Mouse (Mus musculus): ENCODE results near the gene Tmem192. TPM values are rescaled to one million over a fixed set of nuclear protein-coding genes. Genes with fewer than 3 reads are reported as not detected.
A peak's percentile ranks its signal among the peaks of the same experiment; 100 is the strongest.

The Tmem192 gene
- polyA plus RNA-seq, 1 experiment from 2014 or later, result 24.4 TPM

- no peak overlapping the region for H3K4me2 ChIP-seq
- 78% methylated on average over 3 of the region's 3 CpGs for WGBS
- H3K36me3 ChIP-seq, result no peaks in the 10 kb centered on the region
- no peaks in the 10 kb centered on the region for H3K27me3 ChIP-seq
- H3K4me3 ChIP-seq, result no peak overlapping the region
- ATAC-seq (ENCODE audit: low FRiP score), result no peak
- H3K9me3 ChIP-seq, result no peaks in the 10 kb centered on the region
- no peak overlapping the region for H3K27ac ChIP-seq
- no peak overlapping the region for H3K9ac ChIP-seq
- no peaks in the 10 kb centered on the region for H3K4me1 ChIP-seq (replicated peaks)
Observed at GRCm38 (mm10) chr8:64934997-64935396, 12.0 kb upstream of the Tmem192 start.

GRCm38 (mm10) chr8:64941019-64941418, 6.0 kb upstream of the Tmem192 start:
- peak; percentile 11; the same call in 1 of the 2 replicates for ATAC-seq (ENCODE audit: low FRiP score)
- 87% methylated on average over 8 of the region's 8 CpGs for WGBS
- Histone ChIP-seq H3K9ac (no peak overlapping the region), H3K4me3 (no peak overlapping the region), H3K9me3 (no peaks in the 10 kb centered on the region), H3K27ac (no peak overlapping the region), H3K4me1 (replicated peaks) (peaks cover 11% of the 10 kb centered on the region), H3K36me3 (no peaks in the 10 kb centered on the region), H3K27me3 (0 out of 2 replicates have a peak, but pooled peaks cover 8% of the 10 kb centered on the region), H3K4me2 (no peak overlapping the region)

- Histone ChIP-seq H3K4me3 (no peak overlapping the region), H3K9me3 (no peaks in the 10 kb centered on the region), H3K36me3 (no peaks in the 10 kb centered on the region), H3K27me3 (0 out of 2 replicates have a peak, but pooled peaks cover 8% of the 10 kb centered on the region), H3K9ac (no peak overlapping the region), H3K4me1 (replicated peaks) (peaks cover 11% of the 10 kb centered on the region), H3K4me2 (0 out of 2 replicates have a peak overlapping the region, but pooled peaks have one; percentile 13), H3K27ac (no peak overlapping the region)
- peak; percentile 61 for ATAC-seq (ENCODE audit: low FRiP score)
- 16% methylated on average over 9 of the region's 9 CpGs for WGBS
Observed at GRCm38 (mm10) chr8:64941495-64941894, 5.5 kb upstream of the Tmem192 start.

- no peak overlapping the region for H3K9ac ChIP-seq
- 25% methylated on average over 5 of the region's 5 CpGs for WGBS
- no peak overlapping the region for H3K4me3 ChIP-seq
- no peak overlapping the region for H3K27ac ChIP-seq
- no peaks in the 10 kb centered on the region for H3K9me3 ChIP-seq
- no peak for ATAC-seq (ENCODE audit: low FRiP score)
- no peaks in the 10 kb centered on the region for H3K36me3 ChIP-seq
- H3K4me2 ChIP-seq, result peak overlapping the region; percentile 16; the same call in 1 of the 2 replicates
- 0 out of 2 replicates have a peak, but pooled peaks cover 8% of the 10 kb centered on the region for H3K27me3 ChIP-seq
- peaks cover 13% of the 10 kb centered on the region for H3K4me1 ChIP-seq (replicated peaks)
Observed at GRCm38 (mm10) chr8:64942946-64943345, 4.0 kb upstream of the Tmem192 start.

GRCm38 (mm10) chr8:64944831-64945230, 2.2 kb upstream of the Tmem192 start:
- Histone ChIP-seq H3K4me3 (no peak overlapping the region), H3K36me3 (no peaks in the 10 kb centered on the region), H3K9ac (no peak overlapping the region), H3K4me1 (replicated peaks) (peaks cover 18% of the 10 kb centered on the region), H3K27ac (no peak overlapping the region), H3K4me2 (no peak overlapping the region), H3K27me3 (0 out of 2 replicates have a peak, but pooled peaks cover 8% of the 10 kb centered on the region), H3K9me3 (no peaks in the 10 kb centered on the region)
- 28% methylated on average over 5 of the region's 5 CpGs for WGBS
- ATAC-seq (ENCODE audit: low FRiP score), result no peak

- 0 out of 2 replicates have a peak, but pooled peaks cover 8% of the 10 kb centered on the region for H3K27me3 ChIP-seq
- WGBS, result 82% methylated on average over 7 of the region's 7 CpGs
- H3K4me3 ChIP-seq, result no peak overlapping the region
- no peaks in the 10 kb centered on the region for H3K36me3 ChIP-seq
- no peaks in the 10 kb centered on the region for H3K9me3 ChIP-seq
- ATAC-seq (ENCODE audit: low FRiP score), result no peak
- H3K27ac ChIP-seq, result no peak overlapping the region
- H3K9ac ChIP-seq, result no peak overlapping the region
- peaks cover 18% of the 10 kb centered on the region for H3K4me1 ChIP-seq (replicated peaks)
- no peak overlapping the region for H3K4me2 ChIP-seq
Observed at GRCm38 (mm10) chr8:64945606-64946005, 1.4 kb upstream of the Tmem192 start.

GRCm38 (mm10) chr8:64946441-64946819, 555 bp upstream of the Tmem192 start:
- no peaks in the 10 kb centered on the region for H3K36me3 ChIP-seq
- 0 out of 2 replicates have a peak, but pooled peaks cover 8% of the 10 kb centered on the region for H3K27me3 ChIP-seq
- no peak overlapping the region for H3K27ac ChIP-seq
- H3K9ac ChIP-seq, result no peak overlapping the region
- H3K4me2 ChIP-seq, result peak overlapping the region; percentile 51
- WGBS, result 61% methylated on average over 8 of the region's 8 CpGs
- no peak for ATAC-seq (ENCODE audit: low FRiP score)
- peaks cover 18% of the 10 kb centered on the region for H3K4me1 ChIP-seq (replicated peaks)
- no peaks in the 10 kb centered on the region for H3K9me3 ChIP-seq
- peak overlapping the region; percentile 75 for H3K4me3 ChIP-seq

GRCm38 (mm10) chr8:64947698-64948034, 681 bp downstream of the Tmem192 start:
- Histone ChIP-seq H3K27ac (peak overlapping the region; percentile 81), H3K4me1 (replicated peaks) (peaks cover 12% of the 10 kb centered on the region), H3K4me3 (peak overlapping the region; percentile 75), H3K4me2 (peak overlapping the region; percentile 51), H3K36me3 (no peaks in the 10 kb centered on the region), H3K27me3 (0 out of 2 replicates have a peak, but pooled peaks cover 4% of the 10 kb centered on the region), H3K9ac (peak overlapping the region; percentile 70), H3K9me3 (no peaks in the 10 kb centered on the region)
- no peak for ATAC-seq (ENCODE audit: low FRiP score)
- WGBS, result 13% methylated on average over 10 of the region's 10 CpGs

- Histone ChIP-seq H3K4me3 (no peak overlapping the region), H3K36me3 (no peaks in the 10 kb centered on the region), H3K4me1 (replicated peaks) (peaks cover 7% of the 10 kb centered on the region), H3K9ac (no peak overlapping the region), H3K4me2 (0 out of 2 replicates have a peak overlapping the region, but pooled peaks have one; percentile 51), H3K27ac (no peak overlapping the region), H3K9me3 (no peaks in the 10 kb centered on the region), H3K27me3 (0 out of 2 replicates have a peak, but pooled peaks cover 3% of the 10 kb centered on the region)
- no peak for ATAC-seq (ENCODE audit: low FRiP score)
- WGBS, result 100% methylated on average over 1 of the region's 1 CpGs
Observed at GRCm38 (mm10) chr8:64948371-64948770, 1.4 kb downstream of the Tmem192 start.

- no peaks in the 10 kb centered on the region for H3K9me3 ChIP-seq
- peaks cover 7% of the 10 kb centered on the region for H3K4me1 ChIP-seq (replicated peaks)
- H3K4me2 ChIP-seq, result no peak overlapping the region
- ATAC-seq (ENCODE audit: low FRiP score), result no peak
- H3K27me3 ChIP-seq, result no peaks in the 10 kb centered on the region
- WGBS, result 84% methylated on average over 6 of the region's 6 CpGs
- H3K36me3 ChIP-seq, result peaks cover 4% of the 10 kb centered on the region; the same call in 1 of the 2 replicates
- no peak overlapping the region for H3K4me3 ChIP-seq
- H3K9ac ChIP-seq, result no peak overlapping the region
- no peak overlapping the region for H3K27ac ChIP-seq
Observed at GRCm38 (mm10) chr8:64952101-64952500, 5.1 kb downstream of the Tmem192 start.

- Histone ChIP-seq H3K36me3 (peaks cover 37% of the 10 kb centered on the region), H3K9me3 (no peaks in the 10 kb centered on the region), H3K4me1 (replicated peaks) (no peaks in the 10 kb centered on the region), H3K4me3 (no peak overlapping the region), H3K27ac (no peak overlapping the region), H3K9ac (no peak overlapping the region), H3K27me3 (no peaks in the 10 kb centered on the region), H3K4me2 (no peak overlapping the region)
- 90% methylated on average over 9 of the region's 9 CpGs for WGBS
- no peak for ATAC-seq (ENCODE audit: low FRiP score)
Observed at GRCm38 (mm10) chr8:64959025-64959424, 12.0 kb downstream of the Tmem192 start.

GRCm38 (mm10) chr8:64962836-64963235, 15.9 kb downstream of the Tmem192 start:
- Histone ChIP-seq H3K9ac (no peak overlapping the region), H3K36me3 (peaks cover 41% of the 10 kb centered on the region), H3K27me3 (no peaks in the 10 kb centered on the region), H3K4me1 (replicated peaks) (no peaks in the 10 kb centered on the region), H3K27ac (no peak overlapping the region), H3K4me2 (no peak overlapping the region), H3K4me3 (no peak overlapping the region), H3K9me3 (no peaks in the 10 kb centered on the region)
- ATAC-seq (ENCODE audit: low FRiP score), result no peak

GRCm38 (mm10) chr8:64983150-64983897, 36.3 kb downstream of the Tmem192 start:
- Histone ChIP-seq H3K9me3 (no peaks in the 10 kb centered on the region), H3K27me3 (no peaks in the 10 kb centered on the region), H3K4me3 (no peak overlapping the region), H3K9ac (no peak overlapping the region), H3K4me2 (no peak overlapping the region), H3K36me3 (no peaks in the 10 kb centered on the region), H3K27ac (no peak overlapping the region), H3K4me1 (replicated peaks) (no peaks in the 10 kb centered on the region)
- WGBS, result 72% methylated on average over 20 of the region's 20 CpGs
- no peak for ATAC-seq (ENCODE audit: low FRiP score)

Measured in hindbrain, embryonic 13.5 days (tissue).